ENCODE assay signal across 8 mouse cellular contexts in the genomic region with DNA sequence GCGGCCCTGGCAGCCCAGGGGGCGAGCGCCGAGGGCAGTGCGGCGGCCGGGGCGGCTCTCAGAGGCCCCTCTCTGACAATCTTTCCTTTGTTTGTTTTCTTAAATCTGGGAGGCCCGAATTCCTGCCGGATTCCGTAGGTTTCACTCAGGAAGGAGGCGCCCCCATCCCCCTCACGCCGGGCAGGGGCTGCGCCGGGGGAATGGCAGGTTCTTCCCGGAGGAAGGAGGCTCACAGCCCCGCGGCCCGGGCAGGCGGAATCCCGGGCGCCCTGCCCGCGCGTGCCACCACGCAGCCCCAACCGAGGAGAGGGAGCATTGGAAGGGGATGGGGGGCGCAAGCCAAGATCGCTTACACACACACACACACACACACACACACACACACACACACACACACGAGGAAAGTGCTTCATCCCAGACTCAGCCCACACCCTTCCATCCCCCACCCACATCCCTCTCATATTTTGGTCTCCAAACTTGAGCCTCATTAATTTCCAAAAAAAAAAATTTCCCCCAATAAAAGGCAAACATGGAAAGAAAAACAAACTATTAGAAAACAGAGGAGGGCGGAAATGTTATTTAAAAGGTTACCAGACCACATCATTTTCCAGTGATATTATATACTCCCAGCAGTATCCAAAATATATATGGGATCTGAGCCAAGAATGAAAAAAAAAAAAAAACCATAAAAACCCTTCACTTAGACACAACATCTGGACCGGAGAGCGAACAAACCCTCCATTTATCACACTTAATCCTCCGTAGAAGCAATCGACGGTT. TPM values are rescaled to one million over a fixed set of nuclear protein-coding genes. Genes with fewer than 3 reads are reported as not detected.
A peak's percentile ranks its signal among the peaks of the same experiment; 100 is the strongest.
DNase-seq lines count a peak whose midpoint lies in the region; ATAC-seq lines count a peak whose summit lies in the region.

No protein-coding gene starts in this region.

- H3K9ac ChIP-seq in forebrain, embryonic 14.5 days (ENCODE audit: low read length) = peak overlapping the region; percentile 61
- peak overlapping the region; percentile 58; the same call in 1 of the 2 replicates for H3K9ac ChIP-seq in hindbrain, embryonic 13.5 days
- peak overlapping the region; percentile 20; the same call in 1 of the 2 replicates for H3K9ac ChIP-seq in liver, embryonic 16.5 days (ENCODE audit: low read depth, low read length)

- H3K27me3 ChIP-seq in forebrain, embryonic 14.5 days (replicated peaks; ENCODE audit: control insufficient read depth, insufficient read depth, low read length) = 0 out of 2 replicates have a peak, but pooled peaks cover 4% of the 10 kb centered on the region
- peaks cover 61% of the 10 kb centered on the region for H3K27me3 ChIP-seq in hindbrain, embryonic 13.5 days
- H3K27me3 ChIP-seq in liver, embryonic 16.5 days (ENCODE audit: control insufficient read depth, insufficient read depth, low read depth, low read length) = peaks cover 41% of the 10 kb centered on the region

- peak overlapping the region; percentile 63 for H3K4me2 ChIP-seq in forebrain, embryonic 14.5 days (ENCODE audit: low read length)
- peak overlapping the region; percentile 76 for H3K4me2 ChIP-seq in hindbrain, embryonic 13.5 days
- H3K4me2 ChIP-seq in liver, embryonic 16.5 days (ENCODE audit: low read depth, low read length) = peak overlapping the region; percentile 51

- no peaks in the 10 kb centered on the region for H3K36me3 ChIP-seq in forebrain, embryonic 14.5 days (ENCODE audit: control insufficient read depth, insufficient read depth, low read length)
- H3K36me3 ChIP-seq in hindbrain, embryonic 13.5 days = no peaks in the 10 kb centered on the region
- H3K36me3 ChIP-seq in liver, embryonic 16.5 days (ENCODE audit: control insufficient read depth, insufficient read depth) = no peaks in the 10 kb centered on the region

- H3K4me3 ChIP-seq in forebrain, embryonic 14.5 days (ENCODE audit: low read depth, low read length) = peak overlapping the region; percentile 20
- H3K4me3 ChIP-seq in hindbrain, embryonic 13.5 days = peak overlapping the region; percentile 41
- H3K4me3 ChIP-seq in liver, embryonic 16.5 days (ENCODE audit: low read depth, low read length) = peak overlapping the region; percentile 32

- H3K27ac ChIP-seq in forebrain, embryonic 14.5 days (ENCODE audit: low read depth, low read length) = peak overlapping the region; percentile 55; the same call in 1 of the 2 replicates
- H3K27ac ChIP-seq in hindbrain, embryonic 13.5 days = no peak overlapping the region; the same call in 1 of the 2 replicates
- peak overlapping the region; percentile 66; the same call in 1 of the 2 replicates for H3K27ac ChIP-seq in liver, embryonic 16.5 days (ENCODE audit: low read length)

- intact Hi-C loops in left cerebral cortex, postnatal 25 days (cut with DNase I) = no loop called here

- H3K4me1 ChIP-seq in forebrain, embryonic 14.5 days (ENCODE audit: control insufficient read depth, insufficient read depth, low read length) = peaks cover 36% of the 10 kb centered on the region
- H3K4me1 ChIP-seq in hindbrain, embryonic 13.5 days (replicated peaks) = peaks cover 34% of the 10 kb centered on the region
- H3K4me1 ChIP-seq in liver, embryonic 16.5 days (ENCODE audit: control insufficient read depth, low read depth, low read length) = peaks cover 8% of the 10 kb centered on the region

- under 1% methylated on average over 31 of the region's 37 CpGs for WGBS in forebrain, embryonic 14.5 days
- under 1% methylated on average over 34 of the region's 37 CpGs for WGBS in hindbrain, embryonic 13.5 days
- WGBS in liver, embryonic 16.5 days (ENCODE audit: insufficient replicate concordance) = 3% methylated on average over 30 of the region's 37 CpGs

- peak; percentile 52 for DNase-seq in retina, postnatal 1 day
- DNase-seq in retina, embryonic 14.5 days (ENCODE audit: low spot score) = no peak
- DNase-seq in forebrain, embryonic 14.5 days (ENCODE audit: low spot score) = peak; percentile 65
- peak; percentile 64 for DNase-seq in yolk sac, embryonic 10.5 days (ENCODE audit: low spot score)
- no peak for DNase-seq in left cerebral cortex, postnatal 25 days (ENCODE audit: low spot score in 2 of 2)
- no peak for DNase-seq in right cerebral cortex, postnatal 36 days (ENCODE audit: low spot score in 2 of 2)

- H3K9me3 ChIP-seq in forebrain, embryonic 14.5 days (replicated peaks; ENCODE audit: control insufficient read depth, low read length) = no peaks in the 10 kb centered on the region
- H3K9me3 ChIP-seq in hindbrain, embryonic 13.5 days = no peaks in the 10 kb centered on the region
- no peaks in the 10 kb centered on the region for H3K9me3 ChIP-seq in liver, embryonic 16.5 days (replicated peaks; ENCODE audit: control insufficient read depth, low read length)

- peak; percentile 14; the same call in 1 of the 2 replicates for ATAC-seq in forebrain, embryonic 14.5 days
- no peak for ATAC-seq in hindbrain, embryonic 13.5 days (ENCODE audit: low FRiP score)
- no peak for ATAC-seq in liver, embryonic 16.5 days (ENCODE audit: low read depth)

RNA-seq across cellular contexts. Expression of a gene that starts 51.0 kb away (rescaled TPM):
- polyA plus RNA-seq in forebrain, embryonic 14.5 days (2014; fragmentation: Nextera tagmentation; extraction: Ambion mirVana) = 20.3 and 29.9 TPM in 2 replicates
- 19.6 and 19.9 TPM in 2 replicates for polyA plus RNA-seq in hindbrain, embryonic 13.5 days (2015; fragmentation: Nextera tagmentation; extraction: Ambion mirVana)
- 3.4 and 4.0 TPM in 2 replicates for polyA plus RNA-seq in liver, embryonic 16.5 days (2015; fragmentation: Nextera tagmentation; extraction: Ambion mirVana)
- total RNA-seq in left cerebral cortex, postnatal 25 days (2021) = 10 to 100 TPM; 41.3 to 42.7 TPM

Comparison
In these comparisons a context has a peak if more than half of its experiments do, and no peak if none do; other contexts are left out.
1. DNase-seq: peak in retina, postnatal 1 day (single experiment), forebrain, embryonic 14.5 days (single experiment) and yolk sac, embryonic 10.5 days (single experiment); none in retina, embryonic 14.5 days (single experiment), left cerebral cortex, postnatal 25 days (0 of 2) and right cerebral cortex, postnatal 36 days (0 of 2).
2. Peak in every context shown above with its lines, with median percentiles within 50 percentile points of each other: H3K4me2 ChIP-seq, H3K4me3 ChIP-seq and H3K9ac ChIP-seq.